Mouse (Mus musculus) WW6 (cell line): ENCODE results near the gene Olfr1339.

Experiments
- DNase-seq: peaks from one replicate; pipeline ENCODE4 v3.0.0-alpha.2; 2013; ENCODE audit warnings: low read depth, low spot score

Olfr1339 gene

DNA sequence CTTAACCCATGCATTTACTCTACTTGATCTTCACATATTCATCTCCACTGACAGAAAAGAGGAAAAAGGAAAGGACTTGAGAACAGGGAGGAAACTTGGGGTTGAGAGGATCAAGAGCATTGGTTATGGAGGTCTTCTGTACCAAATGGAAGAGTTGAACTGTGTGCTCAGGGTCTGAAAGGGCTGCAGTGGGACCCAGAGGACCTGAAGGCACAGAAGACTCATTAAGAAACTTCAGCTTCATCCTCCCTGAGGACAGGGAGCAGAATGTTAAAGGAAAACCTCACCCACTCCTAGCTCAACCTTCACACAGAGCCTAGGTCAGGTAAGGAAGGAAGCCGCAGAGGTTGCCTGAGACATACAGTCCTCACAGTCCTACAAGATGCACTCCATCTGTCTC lies at the start of gene Olfr1339:
TSS of gene Olfr1339 (plus strand) at position 301 of the 400 bp plus-strand sequence.
- no peak for DNase-seq

DNA sequence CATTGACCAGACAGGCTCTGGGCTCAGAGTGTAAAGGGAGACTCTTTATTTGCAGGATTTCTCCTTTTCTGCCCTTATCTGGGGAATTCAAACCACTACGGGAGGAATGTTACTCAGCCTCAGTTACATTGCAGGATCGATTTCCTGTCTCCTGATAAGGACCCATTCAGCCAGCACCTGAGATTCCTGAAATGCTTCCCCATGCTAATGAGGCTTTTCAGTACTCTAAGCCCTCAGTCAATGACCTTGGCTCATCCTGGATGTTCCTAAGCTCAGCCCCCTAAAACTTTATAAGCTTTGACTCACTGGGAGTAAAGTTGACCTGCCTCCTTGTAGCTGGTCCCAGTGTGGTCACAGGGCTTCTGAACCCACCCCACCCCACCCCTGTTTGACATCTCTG lies 44.9 kb upstream of the Olfr1339 start:
- DNase-seq, result no peak

DNA sequence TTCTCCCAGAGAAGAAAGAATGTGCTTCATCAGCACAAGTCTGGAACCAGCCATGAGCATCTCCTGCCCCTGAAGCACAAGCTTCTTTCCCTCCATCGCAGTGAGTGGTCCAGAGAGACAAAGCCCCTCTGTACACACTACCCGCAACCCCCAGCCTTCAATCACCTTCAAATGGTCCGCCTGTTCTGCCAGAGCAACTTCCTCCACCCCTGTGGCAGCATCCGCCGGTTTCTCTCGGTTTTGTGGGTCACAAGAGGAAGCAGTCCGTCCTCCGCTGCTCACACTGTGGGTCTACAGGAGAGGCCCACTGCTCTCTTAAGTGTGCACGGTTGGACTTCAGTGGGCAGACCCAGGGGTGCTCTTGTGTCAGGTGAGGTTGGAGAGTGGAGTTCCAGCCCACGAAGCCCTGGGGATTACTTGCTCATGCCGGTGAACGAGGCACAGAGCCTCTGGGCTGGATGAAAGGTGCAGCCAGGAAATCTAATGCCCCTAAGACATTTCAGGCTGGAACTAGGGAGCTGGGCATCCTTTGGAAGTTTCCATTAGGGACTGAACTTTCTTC lies 39.5 kb upstream of the Olfr1339 start, which contains the start of gene Olfr1342:
TSS of gene Olfr1342 (minus strand) at position 345 of the 562 bp plus-strand sequence.
- DNase-seq, result no peak

DNA sequence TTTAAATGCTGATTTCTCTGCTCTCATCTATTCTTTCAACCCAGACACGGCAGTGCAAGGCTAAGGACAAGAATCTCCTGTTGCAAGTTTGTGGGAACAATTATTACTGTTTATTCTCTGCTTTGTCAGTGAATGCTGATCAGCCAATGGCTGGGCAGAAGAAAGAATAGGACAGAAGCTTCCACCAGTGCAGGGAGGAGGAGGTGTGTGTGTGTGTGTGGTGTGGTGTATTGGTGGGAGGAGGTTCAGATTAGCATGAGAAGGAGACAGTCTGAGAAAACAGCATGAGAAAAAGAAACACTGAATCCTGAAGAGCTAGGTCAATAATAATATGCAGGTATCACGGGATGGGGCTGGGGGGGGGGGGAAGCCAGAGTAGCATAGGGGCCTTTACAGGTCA lies 38.2 kb upstream of the Olfr1339 start:
- DNase-seq, result no peak

DNA sequence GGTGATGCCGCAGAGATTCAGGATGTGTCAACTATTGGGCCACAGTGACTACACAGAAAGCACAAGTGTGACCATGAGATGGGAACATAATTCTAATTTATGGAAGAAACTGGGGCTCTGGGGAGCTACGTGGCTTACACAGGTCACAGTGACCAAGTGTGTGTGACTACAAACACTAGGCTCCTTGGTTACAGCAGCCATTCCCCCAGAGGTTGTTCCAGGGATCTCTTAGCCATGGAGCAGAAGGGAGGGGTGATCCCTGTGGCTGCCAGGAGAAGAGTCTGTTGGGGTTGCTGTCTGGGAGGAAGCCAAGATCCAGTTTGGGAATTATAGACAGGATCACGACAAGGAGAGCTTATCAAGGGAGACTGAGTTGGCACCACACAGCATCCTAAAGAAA lies 28.8 kb upstream of the Olfr1339 start, which contains the start of gene Olfr1341:
TSS of gene Olfr1341 (plus strand) at position 301 of the 400 bp plus-strand sequence.
- DNase-seq, result no peak

DNA sequence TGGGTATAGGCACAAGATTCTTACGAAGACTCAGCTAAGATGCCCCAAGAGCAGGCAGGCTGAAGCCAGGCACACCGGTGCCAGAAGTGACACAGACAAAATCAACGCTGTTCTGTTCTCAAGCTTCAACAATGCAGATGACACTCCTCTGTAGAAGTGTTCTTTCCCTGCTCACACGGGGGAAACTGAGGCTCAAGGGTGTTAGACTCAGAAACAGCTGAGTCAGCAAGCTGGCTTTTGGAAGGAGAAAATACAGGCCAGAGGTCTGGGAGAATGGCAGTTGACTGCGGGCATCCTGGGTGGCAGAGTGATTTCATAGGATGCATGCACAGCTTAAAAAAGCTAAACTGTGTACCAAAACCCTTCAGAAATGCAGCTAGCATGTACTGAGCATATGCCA lies 23.9 kb upstream of the Olfr1339 start:
- no peak for DNase-seq

DNA sequence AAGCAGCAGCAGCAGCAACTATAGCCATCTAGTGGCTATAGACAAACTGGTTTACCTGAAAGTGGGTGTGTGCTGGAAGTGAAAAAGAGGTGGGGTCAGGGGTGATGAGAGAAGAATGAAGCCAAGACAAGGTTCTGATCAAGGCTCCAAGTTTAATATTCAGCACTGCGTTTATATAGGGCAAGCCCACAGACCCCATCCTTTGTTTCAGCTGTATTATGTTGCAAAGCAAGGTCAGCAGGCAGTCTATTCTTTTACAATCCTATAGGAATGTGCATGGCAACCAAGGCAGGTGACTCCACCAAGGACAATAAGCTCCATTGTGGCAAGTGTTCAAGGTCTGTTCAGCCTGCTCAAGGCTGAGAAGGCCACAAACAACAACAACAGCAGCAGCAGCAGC lies 20.3 kb upstream of the Olfr1339 start:
- no peak for DNase-seq

DNA sequence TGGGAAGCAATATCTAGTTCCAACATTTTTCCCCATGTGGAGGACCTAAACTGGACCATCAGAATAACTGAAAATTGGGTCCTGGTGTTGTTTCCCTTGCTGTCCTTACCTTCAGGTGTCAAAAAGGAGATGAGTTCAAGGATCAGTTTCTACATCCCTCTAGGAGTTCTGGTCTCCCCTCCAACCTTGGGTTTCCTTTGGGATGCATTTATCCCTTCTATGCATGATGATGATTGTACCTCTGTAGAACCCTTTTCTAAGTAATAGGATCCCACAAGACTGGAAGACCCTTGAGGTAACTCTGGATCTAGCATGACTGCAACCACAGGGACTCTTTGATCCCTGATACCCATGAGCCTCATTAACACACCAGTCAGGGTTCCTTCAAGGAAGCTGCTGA lies 12.1 kb upstream of the Olfr1339 start, which contains the start of gene Olfr1340:
TSS of gene Olfr1340 (plus strand) at position 301 of the 400 bp plus-strand sequence.
- DNase-seq, result no peak

DNA sequence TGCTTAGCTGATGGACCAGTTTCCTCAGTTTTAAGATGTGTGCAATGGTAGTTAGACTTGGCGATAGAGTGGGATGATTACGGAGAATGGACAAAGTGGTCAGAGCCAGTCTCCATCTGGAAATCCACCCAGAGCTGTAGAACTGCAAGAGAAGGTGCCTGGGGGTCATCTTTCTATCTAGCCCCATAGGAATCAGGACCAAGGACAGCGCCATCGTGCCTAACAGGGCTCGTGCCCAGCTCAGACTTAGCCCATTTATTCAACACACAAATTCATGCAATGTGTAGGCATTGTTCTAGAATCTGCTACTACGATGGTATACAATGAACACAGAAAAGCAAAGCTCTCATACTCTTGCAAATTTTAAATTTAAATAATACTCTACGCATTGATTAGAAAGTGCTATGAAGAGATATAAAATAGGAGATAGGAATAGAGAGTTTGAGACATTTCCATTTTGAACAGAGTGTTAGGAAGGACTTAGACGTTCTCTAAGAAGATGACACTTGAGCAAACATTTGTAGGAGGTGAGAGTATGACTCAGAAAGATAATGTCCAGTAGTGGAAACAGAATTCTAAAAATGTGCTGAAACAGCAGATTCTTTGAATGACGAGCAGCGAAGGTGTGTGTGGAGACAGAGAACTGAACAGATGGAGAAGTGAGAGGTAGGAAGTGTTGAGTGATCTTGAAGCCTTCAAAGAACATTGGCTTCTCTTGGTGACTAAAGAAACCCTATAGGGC lies 10.1 kb upstream of the Olfr1339 start:
- no peak for DNase-seq

DNA sequence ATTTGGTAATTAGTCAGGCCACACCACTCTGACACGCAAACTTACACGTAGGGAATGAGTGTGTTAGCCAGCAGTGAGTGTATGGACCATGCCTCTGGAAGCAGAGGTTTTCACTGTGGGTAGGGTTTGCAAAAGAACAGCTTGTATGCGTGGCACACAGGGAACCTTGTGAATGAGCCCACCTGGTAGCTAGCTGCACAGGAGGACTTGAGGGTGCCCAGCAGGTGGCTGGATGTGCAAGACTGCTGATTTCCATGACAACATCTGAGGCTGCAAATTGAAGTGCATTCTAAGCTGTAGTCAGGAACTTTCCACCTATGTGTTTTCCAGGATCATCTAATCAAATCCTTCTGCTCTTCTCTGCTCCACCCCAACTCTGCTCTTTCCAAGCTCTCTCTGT lies 7.6 kb downstream of the Olfr1339 start:
- no peak for DNase-seq

DNA sequence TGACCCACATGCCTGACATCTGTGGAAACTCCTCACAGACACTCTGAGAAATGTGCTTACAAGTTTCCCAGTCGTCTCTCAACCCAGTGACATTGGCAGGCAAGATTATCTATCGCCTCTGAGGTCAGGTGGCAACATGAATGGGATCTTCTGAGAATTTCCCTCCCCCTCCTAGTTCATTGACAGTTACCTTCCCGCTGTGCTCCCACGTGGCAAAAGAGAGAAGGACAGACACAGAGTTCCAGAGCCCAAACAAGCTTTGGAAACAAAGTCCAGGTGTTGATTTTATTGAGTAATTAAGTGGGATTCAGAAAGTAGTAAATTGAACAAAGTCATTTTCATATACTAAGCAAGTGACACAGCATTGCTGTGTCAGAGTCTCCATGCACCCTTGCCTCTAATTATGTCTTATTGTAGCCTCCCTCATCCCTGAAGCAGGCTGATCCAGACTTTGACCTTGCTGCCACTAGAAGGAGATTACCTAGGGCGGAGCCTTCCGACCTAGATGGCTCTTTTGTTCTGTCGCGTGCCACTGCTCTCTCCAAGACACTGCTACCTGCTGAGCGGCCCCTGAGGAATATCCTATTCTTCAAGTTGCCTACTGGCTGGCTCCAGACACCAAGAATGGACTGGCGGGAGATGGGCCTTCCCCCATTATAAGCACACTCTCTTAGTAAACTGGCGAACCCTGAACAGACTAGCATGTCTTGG lies 9.2 kb downstream of the Olfr1339 start:
- peak; percentile 85 for DNase-seq

DNA sequence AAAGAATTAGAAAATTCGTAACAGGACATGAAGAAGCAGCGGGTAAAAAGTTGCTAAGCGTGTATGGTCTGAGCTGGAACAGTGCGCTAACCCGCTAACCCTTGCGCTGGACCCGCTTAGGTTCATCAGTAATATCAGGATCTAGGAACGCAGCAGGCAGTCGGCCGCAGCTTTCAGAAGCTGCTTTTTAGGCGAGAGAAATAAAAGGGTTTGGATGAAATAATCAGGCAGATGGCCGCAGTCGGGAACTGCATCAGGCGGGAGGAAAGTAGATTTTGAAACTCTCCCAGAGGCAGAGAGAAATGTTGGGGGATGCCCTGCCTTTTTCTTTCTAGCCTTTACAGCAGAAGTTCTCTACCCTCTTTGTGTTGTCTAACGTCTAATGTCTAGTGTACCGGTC lies 9.9 kb downstream of the Olfr1339 start:
- DNase-seq, result no peak

DNA sequence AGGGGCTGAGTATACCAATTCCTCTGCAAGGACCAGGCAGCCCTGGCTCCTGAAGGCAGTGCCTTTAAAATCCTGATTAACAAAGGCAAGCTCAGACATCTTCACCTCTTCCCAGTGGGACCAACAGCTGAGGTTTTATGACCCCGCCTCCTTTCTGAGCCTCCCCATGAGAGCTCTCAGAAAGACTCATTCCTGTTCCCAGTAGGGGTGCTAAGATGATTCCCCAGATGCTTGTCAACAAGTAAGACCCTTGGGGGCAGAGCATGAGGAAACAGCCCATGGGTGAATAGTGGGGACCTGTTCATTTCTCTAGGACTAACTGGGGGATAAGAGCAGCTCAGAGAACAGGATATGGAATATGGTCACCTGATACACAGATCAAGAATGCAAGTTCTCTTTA lies 26.7 kb downstream of the Olfr1339 start, which contains the start of gene Olfr1338:
TSS of gene Olfr1338 (minus strand) at position 101 of the 400 bp plus-strand sequence.
- no peak for DNase-seq

DNA sequence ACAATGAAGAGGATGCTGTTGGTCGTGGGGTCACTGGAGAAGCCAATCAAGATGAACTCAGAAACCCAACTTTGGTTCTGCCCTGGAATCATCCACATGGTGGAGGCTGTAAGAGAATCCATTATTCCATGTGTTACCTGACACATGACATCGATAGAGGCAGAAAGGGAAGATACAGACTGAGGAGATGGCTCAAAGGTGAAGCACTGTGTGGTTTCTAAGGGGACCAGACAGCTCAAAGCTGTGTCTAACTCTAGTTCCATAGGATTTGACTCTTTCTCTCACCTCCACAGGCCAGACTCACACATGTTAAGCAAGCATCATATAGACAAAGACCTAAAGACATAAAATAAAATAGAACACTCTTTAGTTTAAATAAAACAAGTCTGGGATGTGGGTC lies 50.5 kb downstream of the Olfr1339 start, which contains the start of gene Olfr1337:
TSS of gene Olfr1337 (minus strand) at position 101 of the 400 bp plus-strand sequence.
- DNase-seq, result no peak
